Mouse (Mus musculus) megakaryocyte, embryonic 14.5 days (primary cell): ENCODE data around the gene Cd160. TPM values are rescaled to one million over a fixed set of nuclear protein-coding genes. Genes with fewer than 3 reads are reported as not detected.

Experiments used
- H3K27me3 ChIP-seq: replicated peaks from 2 replicates; pipeline ENCODE3; 2012; ENCODE audit warnings: inconsistent platforms
- H3K36me3 ChIP-seq: replicated peaks from 2 replicates; pipeline ENCODE3; 2012; ENCODE audit warnings: low read length, inconsistent platforms, mixed read lengths
- H3K4me1 ChIP-seq: 2 replicates; pipeline ENCODE4 v1.6.1; 2012; ENCODE audit warnings: inconsistent platforms
- H3K4me3 ChIP-seq: replicated peaks from 2 replicates; pipeline ENCODE3; 2012; ENCODE audit warnings: moderate library complexity, mild to moderate bottlenecking, inconsistent platforms
- H3K9me3 ChIP-seq: 2 replicates; pipeline ENCODE4 v1.6.1; 2012; ENCODE audit warnings: inconsistent platforms
- FLI1 ChIP-seq: IDR thresholded peaks from 2 replicates; pipeline ENCODE4 v1.6.1; 2012; ENCODE audit warnings: low read length, inconsistent platforms, mixed read lengths
- GATA1 ChIP-seq: IDR thresholded peaks from 3 replicates; pipeline ENCODE4 v1.6.1; 2012; ENCODE audit warnings: mixed read lengths, low read length, inconsistent platforms, borderline replicate concordance
- polyA plus RNA-seq: library from polyadenylated mRNA; stranded (reverse); fragments of >175 nt; gene quantifications from 2 replicates; pipeline ENCODE4 v1.2.3, GENCODE M21; 2012; ENCODE audit warnings: low replicate concordance; ENCODE audit not compliant: insufficient read depth

Gene Cd160
- polyA plus RNA-seq, 1 experiment: not detected

DNA sequence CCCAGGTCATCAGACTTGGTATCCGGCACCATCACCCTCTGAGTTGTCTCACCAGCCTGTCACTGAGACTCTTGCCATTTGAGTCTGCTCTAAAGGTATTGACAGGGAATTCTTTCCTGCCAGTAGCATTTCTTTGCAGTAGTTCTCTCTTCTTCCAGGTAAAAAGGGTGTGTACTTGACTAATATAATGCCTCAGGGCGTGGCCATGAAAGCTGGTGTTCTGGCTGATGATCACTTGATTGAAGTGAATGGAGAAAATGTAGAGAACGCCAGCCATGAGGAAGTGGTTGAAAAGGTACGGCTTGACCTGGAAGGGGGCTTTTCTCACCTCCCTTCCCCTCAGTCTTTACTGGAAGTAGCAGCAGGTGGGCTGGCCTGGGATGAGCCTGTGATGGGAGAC is 25.2 kb upstream of the Cd160 start:
- H3K9me3 ChIP-seq: no peaks in the 10 kb centered on the region
- H3K4me3 ChIP-seq: no peak overlapping the region
- TF ChIP-seq GATA1: no peak
- no peak for TF ChIP-seq FLI1
- no peaks in the 10 kb centered on the region for H3K36me3 ChIP-seq
- no peaks in the 10 kb centered on the region for H3K4me1 ChIP-seq
- H3K27me3 ChIP-seq: peaks cover 13% of the 10 kb centered on the region

- no peak overlapping the region for H3K4me3 ChIP-seq
- H3K9me3 ChIP-seq: no peaks in the 10 kb centered on the region
- H3K4me1 ChIP-seq: peaks cover 10% of the 10 kb centered on the region
- H3K27me3 ChIP-seq: peaks cover 15% of the 10 kb centered on the region
- TF ChIP-seq GATA1 (no peak), FLI1 (no peak)
- no peaks in the 10 kb centered on the region for H3K36me3 ChIP-seq
These were observed 23.4 kb upstream of the Cd160 start for GRCm38 (mm10) chr3:96852561-96852960.

- Histone ChIP-seq H3K36me3 (no peaks in the 10 kb centered on the region), H3K9me3 (no peaks in the 10 kb centered on the region), H3K4me1 (peaks cover 21% of the 10 kb centered on the region), H3K27me3 (peaks cover 18% of the 10 kb centered on the region), H3K4me3 (no peak overlapping the region)
- TF ChIP-seq FLI1: no peak
- TF ChIP-seq GATA1: no peak
These were observed 20.1 kb upstream of the Cd160 start for GRCm38 (mm10) chr3:96849168-96849727.

DNA sequence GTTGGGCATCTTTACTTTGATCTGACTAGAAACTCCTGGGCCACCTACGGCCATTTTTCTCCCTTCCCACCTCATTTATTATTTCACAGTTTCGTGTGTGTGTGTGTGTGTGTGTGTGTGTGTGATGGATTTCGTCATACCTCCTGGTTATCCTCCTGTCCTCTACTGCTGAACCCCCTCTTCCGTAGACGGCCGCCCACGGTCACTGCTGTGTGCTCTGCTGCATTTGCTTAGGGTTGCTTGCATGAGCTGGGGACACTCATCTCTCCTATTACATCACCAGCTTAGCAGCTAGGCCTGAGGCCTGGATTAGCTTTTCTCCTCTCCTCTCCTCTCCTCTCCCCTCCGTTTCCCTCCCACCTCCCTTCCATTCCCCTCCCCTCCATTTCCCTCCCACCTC is 19.3 kb upstream of the Cd160 start:
- H3K27me3 ChIP-seq: peaks cover 17% of the 10 kb centered on the region
- no peaks in the 10 kb centered on the region for H3K9me3 ChIP-seq
- no peak overlapping the region for H3K4me3 ChIP-seq
- H3K36me3 ChIP-seq: no peaks in the 10 kb centered on the region
- TF ChIP-seq FLI1 (no peak), GATA1 (no peak)
- peaks cover 21% of the 10 kb centered on the region for H3K4me1 ChIP-seq

GRCm38 (mm10) chr3:96847661-96848060 is 18.5 kb upstream of the Cd160 start:
- Histone ChIP-seq H3K36me3 (no peaks in the 10 kb centered on the region), H3K4me3 (no peak overlapping the region), H3K27me3 (peaks cover 15% of the 10 kb centered on the region), H3K9me3 (no peaks in the 10 kb centered on the region), H3K4me1 (peaks cover 21% of the 10 kb centered on the region)
- TF ChIP-seq GATA1 (no peak), FLI1 (no peak)

GRCm38 (mm10) chr3:96846985-96847384 is 17.8 kb upstream of the Cd160 start:
- Histone ChIP-seq H3K36me3 (no peaks in the 10 kb centered on the region), H3K9me3 (no peaks in the 10 kb centered on the region), H3K4me1 (peaks cover 21% of the 10 kb centered on the region), H3K4me3 (no peak overlapping the region), H3K27me3 (peaks cover 15% of the 10 kb centered on the region)
- TF ChIP-seq FLI1: no peak
- no peak for TF ChIP-seq GATA1

DNA sequence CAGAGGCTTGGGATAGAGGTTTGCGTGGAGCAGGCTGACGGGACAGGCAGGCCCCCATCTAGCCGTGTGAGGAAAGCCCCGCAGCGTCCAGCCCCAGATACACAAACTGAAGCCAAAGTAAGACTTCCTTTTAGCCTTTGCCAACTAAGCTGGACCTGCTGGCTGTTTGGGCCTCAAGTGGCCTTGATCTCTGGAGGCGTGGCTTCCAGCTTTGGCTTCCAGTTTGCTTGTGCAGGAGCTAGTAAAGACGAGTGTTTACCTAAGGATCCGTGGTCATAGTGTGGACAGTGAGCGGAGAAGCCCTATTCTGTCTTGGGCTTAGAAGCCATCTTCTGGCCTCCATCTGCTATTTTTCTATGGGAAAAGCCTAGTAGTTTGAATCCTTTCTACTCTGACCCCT is 16.7 kb upstream of the Cd160 start:
- Histone ChIP-seq H3K9me3 (no peaks in the 10 kb centered on the region), H3K4me3 (no peak overlapping the region), H3K36me3 (no peaks in the 10 kb centered on the region), H3K4me1 (peaks cover 21% of the 10 kb centered on the region), H3K27me3 (peaks cover 8% of the 10 kb centered on the region)
- TF ChIP-seq FLI1 (no peak), GATA1 (no peak)

- H3K36me3 ChIP-seq: no peaks in the 10 kb centered on the region
- peaks cover 21% of the 10 kb centered on the region for H3K4me1 ChIP-seq
- TF ChIP-seq GATA1 (no peak), FLI1 (no peak)
- no peak overlapping the region for H3K4me3 ChIP-seq
- H3K9me3 ChIP-seq: no peaks in the 10 kb centered on the region
- H3K27me3 ChIP-seq: peaks cover 6% of the 10 kb centered on the region
These were observed 16.0 kb upstream of the Cd160 start for GRCm38 (mm10) chr3:96845191-96845590.

GRCm38 (mm10) chr3:96838996-96839645 is 10.0 kb upstream of the Cd160 start:
- Histone ChIP-seq H3K4me3 (no peak overlapping the region), H3K4me1 (no peaks in the 10 kb centered on the region)

GRCm38 (mm10) chr3:96836414-96836813 is 7.3 kb upstream of the Cd160 start:
- H3K4me3 ChIP-seq: no peak overlapping the region
- no peaks in the 10 kb centered on the region for H3K36me3 ChIP-seq
- no peak for TF ChIP-seq FLI1
- TF ChIP-seq GATA1: no peak
- H3K27me3 ChIP-seq: peaks cover 26% of the 10 kb centered on the region
- H3K9me3 ChIP-seq: no peaks in the 10 kb centered on the region
- H3K4me1 ChIP-seq: no peaks in the 10 kb centered on the region

More at GRCm38 (mm10) chr3:96838996-96839645, 10.0 kb upstream of the Cd160 start:
- H3K9me3 ChIP-seq: no peaks in the 10 kb centered on the region
- no peaks in the 10 kb centered on the region for H3K36me3 ChIP-seq
- peaks cover 20% of the 10 kb centered on the region for H3K27me3 ChIP-seq
- TF ChIP-seq GATA1: no peak
- no peak for TF ChIP-seq FLI1
